Mouse (Mus musculus): ENCODE measurements at regions not wholly inside any gene's neighbourhood (a gene's known extent, or its start where the extent isn't known, plus 50 kb on each side); places are given as distances from the start of the nearest gene placed in this dataset.

DNA sequence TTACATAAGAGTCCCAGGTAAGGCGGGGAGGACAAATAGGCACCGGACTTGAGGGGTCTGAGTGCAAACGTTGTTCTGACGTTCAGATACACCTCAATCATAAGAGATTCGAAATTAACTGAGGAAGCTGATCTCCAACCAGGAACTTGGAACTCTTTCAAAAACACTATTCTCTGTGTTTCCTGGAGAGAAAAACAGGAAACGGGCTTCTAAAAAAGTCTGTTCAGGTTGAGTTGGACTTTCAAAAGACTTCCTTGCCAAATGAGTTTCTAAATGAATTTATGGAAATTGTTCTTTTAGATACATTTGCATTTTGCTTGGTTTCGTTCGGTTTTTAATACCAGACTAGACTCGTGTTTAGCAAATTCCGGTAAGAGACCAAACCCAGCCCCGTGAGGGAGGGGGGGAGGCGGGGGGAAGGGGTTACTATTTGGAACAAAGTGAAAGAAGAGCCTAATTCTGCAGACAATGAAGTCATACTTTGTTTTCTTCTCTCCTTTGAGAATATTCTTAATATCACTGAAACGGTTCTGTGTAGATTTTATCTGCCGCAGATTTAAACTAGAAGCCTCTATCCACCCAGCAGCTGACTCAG, 432.3 kb upstream of the Acvr2a start:
- no peak overlapping the region for H3K27ac ChIP-seq (ENCODE audit: low read depth, low read length)
- H3K4me1 ChIP-seq (replicated peaks; ENCODE audit: control insufficient read depth, insufficient read depth, low read length): no peaks in the 10 kb centered on the region
- no peak for DNase-seq (ENCODE audit: low spot score)
- H3K4me3 ChIP-seq (ENCODE audit: low read depth, low read length): no peak overlapping the region
- ATAC-seq (replicated peaks; ENCODE audit: low FRiP score): no peak
- H3K4me2 ChIP-seq: no peak overlapping the region
- 82% methylated on average over 14 of the region's 14 CpGs for WGBS
- no peak overlapping the region for H3K9ac ChIP-seq (ENCODE audit: low read depth, low read length)
- no peaks in the 10 kb centered on the region for H3K9me3 ChIP-seq (ENCODE audit: control insufficient read depth, low read length)
- no peaks in the 10 kb centered on the region for H3K36me3 ChIP-seq (ENCODE audit: control insufficient read depth, insufficient read depth, low read length)
- no peaks in the 10 kb centered on the region for H3K27me3 ChIP-seq (replicated peaks; ENCODE audit: control insufficient read depth, insufficient read depth, low read length)

DNA sequence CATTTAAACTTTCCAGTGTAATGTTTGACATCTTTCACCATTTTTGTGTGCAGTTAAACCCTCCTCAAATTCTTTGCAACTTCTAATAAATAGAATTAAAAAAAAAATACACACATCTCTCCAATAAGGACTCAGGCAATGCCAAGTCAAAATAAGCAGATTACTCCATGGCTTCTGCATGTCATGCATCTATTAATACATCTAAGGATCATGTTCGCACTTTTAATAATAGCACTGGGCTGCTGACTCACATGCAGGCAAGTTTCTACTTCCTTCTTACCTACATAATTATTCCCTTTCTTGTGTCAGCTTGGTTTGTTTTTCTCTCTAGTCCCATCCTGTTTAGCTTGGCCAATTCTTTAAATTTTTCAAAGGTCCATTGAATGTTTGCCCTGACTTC, 415.4 kb upstream of the Acvr2a start:
- H3K4me3 ChIP-seq (ENCODE audit: low read depth, low read length): no peak overlapping the region
- no peak overlapping the region for H3K4me2 ChIP-seq
- no peak overlapping the region for H3K27ac ChIP-seq (ENCODE audit: low read depth, low read length)
- H3K9ac ChIP-seq (ENCODE audit: low read depth, low read length): no peak overlapping the region
- no peaks in the 10 kb centered on the region; the same call in 1 of the 2 replicates for H3K4me1 ChIP-seq (replicated peaks; ENCODE audit: control insufficient read depth, insufficient read depth, low read length)
- WGBS: 80% methylated on average over 1 of the region's 1 CpGs
- H3K9me3 ChIP-seq (ENCODE audit: control insufficient read depth, low read length): no peaks in the 10 kb centered on the region
- DNase-seq (ENCODE audit: low spot score): no peak
- no peaks in the 10 kb centered on the region for H3K36me3 ChIP-seq (ENCODE audit: control insufficient read depth, insufficient read depth, low read length)
- ATAC-seq (replicated peaks; ENCODE audit: low FRiP score): no peak
- no peaks in the 10 kb centered on the region for H3K27me3 ChIP-seq (replicated peaks; ENCODE audit: control insufficient read depth, insufficient read depth, low read length)

DNA sequence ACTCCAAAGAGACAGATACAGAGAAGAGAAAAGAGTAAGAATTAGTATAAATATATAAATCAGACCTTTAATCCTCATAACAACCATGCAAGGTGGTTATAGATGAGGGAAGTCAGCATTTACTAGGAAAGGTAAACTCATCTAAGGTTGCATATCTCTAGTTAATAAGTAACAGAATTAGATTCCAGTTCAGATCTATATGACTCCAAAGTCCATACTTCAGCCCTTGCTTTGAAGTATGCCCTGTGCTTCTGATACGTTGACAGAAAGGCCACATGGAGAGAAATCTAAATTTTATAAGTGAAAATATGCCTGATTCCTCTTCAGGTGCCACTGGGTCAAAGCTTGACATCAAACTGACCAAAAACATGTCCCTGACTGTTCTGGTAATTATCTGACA, 414.7 kb upstream of the Acvr2a start:
- WGBS: 59% methylated on average over 1 of the region's 1 CpGs
- Histone ChIP-seq H3K4me2 (no peak overlapping the region), H3K27me3 (replicated peaks; ENCODE audit: control insufficient read depth, insufficient read depth, low read length) (no peaks in the 10 kb centered on the region), H3K9ac (ENCODE audit: low read depth, low read length) (no peak overlapping the region), H3K4me1 (replicated peaks; ENCODE audit: control insufficient read depth, insufficient read depth, low read length) (no peaks in the 10 kb centered on the region; the same call in 1 of the 2 replicates), H3K9me3 (ENCODE audit: control insufficient read depth, low read length) (no peaks in the 10 kb centered on the region), H3K4me3 (ENCODE audit: low read depth, low read length) (no peak overlapping the region), H3K27ac (ENCODE audit: low read depth, low read length) (no peak overlapping the region), H3K36me3 (ENCODE audit: control insufficient read depth, insufficient read depth, low read length) (no peaks in the 10 kb centered on the region)
- DNase-seq (ENCODE audit: low spot score) (no peak), ATAC-seq (replicated peaks; ENCODE audit: low FRiP score) (peak; percentile 74)

DNA sequence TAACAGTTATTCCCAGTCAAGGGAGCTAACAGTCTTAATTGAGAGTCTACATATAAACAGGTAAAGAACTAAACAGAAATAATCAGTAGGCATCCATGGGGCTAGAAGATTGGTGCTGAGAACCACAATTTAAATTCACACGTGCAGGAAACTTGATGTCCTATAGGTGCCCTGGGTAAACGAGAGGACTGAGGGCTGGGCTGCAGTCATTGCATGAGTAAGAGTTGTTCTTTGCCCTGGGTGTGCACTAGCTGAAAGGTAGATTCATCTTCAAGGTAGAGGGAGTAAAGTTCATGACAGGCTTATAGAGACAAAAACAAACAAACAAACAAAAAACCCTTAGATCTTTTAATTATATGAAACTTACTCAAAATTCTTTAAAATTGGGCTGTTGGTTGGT, 411.1 kb upstream of the Acvr2a start:
- Histone ChIP-seq H3K4me1 (replicated peaks; ENCODE audit: control insufficient read depth, insufficient read depth, low read length) (no peaks in the 10 kb centered on the region; the same call in 1 of the 2 replicates), H3K4me2 (no peak overlapping the region), H3K27me3 (replicated peaks; ENCODE audit: control insufficient read depth, insufficient read depth, low read length) (no peaks in the 10 kb centered on the region), H3K27ac (ENCODE audit: low read depth, low read length) (no peak overlapping the region), H3K9ac (ENCODE audit: low read depth, low read length) (no peak overlapping the region), H3K36me3 (ENCODE audit: control insufficient read depth, insufficient read depth, low read length) (no peaks in the 10 kb centered on the region), H3K9me3 (ENCODE audit: control insufficient read depth, low read length) (no peaks in the 10 kb centered on the region), H3K4me3 (ENCODE audit: low read depth, low read length) (no peak overlapping the region)
- ATAC-seq (replicated peaks; ENCODE audit: low FRiP score): no peak
- no peak for DNase-seq (ENCODE audit: low spot score)
- 65% methylated on average over 2 of the region's 2 CpGs for whole genome bisulfite sequencing

DNA sequence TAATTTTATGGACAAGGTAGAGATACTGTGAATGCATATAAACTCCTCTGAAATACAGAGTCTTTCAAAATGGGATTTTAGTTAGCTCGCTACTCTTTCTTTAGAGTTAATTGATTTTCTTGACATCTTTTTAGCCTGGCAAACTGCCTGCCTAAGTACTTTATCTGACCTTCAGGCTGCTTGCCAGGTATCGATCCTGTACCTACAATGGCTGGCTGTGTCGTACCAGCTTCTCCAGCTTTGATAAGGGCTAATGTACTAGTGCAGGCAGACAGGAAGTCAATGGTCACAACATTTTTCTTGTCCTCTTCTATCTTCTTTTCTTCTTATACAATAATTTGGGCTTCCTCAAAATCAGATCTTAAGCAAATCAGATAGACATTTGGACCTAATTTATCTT, 409.4 kb upstream of the Acvr2a start:
- Histone ChIP-seq H3K4me1 (replicated peaks; ENCODE audit: control insufficient read depth, insufficient read depth, low read length) (no peaks in the 10 kb centered on the region; the same call in 1 of the 2 replicates), H3K9me3 (ENCODE audit: control insufficient read depth, low read length) (no peaks in the 10 kb centered on the region), H3K4me2 (no peak overlapping the region), H3K4me3 (ENCODE audit: low read depth, low read length) (no peak overlapping the region), H3K27ac (ENCODE audit: low read depth, low read length) (no peak overlapping the region), H3K36me3 (ENCODE audit: control insufficient read depth, insufficient read depth, low read length) (no peaks in the 10 kb centered on the region), H3K27me3 (replicated peaks; ENCODE audit: control insufficient read depth, insufficient read depth, low read length) (no peaks in the 10 kb centered on the region), H3K9ac (ENCODE audit: low read depth, low read length) (no peak overlapping the region)
- WGBS: 55% methylated on average over 3 of the region's 3 CpGs
- no peak for DNase-seq (ENCODE audit: low spot score)
- no peak for ATAC-seq (replicated peaks; ENCODE audit: low FRiP score)

DNA sequence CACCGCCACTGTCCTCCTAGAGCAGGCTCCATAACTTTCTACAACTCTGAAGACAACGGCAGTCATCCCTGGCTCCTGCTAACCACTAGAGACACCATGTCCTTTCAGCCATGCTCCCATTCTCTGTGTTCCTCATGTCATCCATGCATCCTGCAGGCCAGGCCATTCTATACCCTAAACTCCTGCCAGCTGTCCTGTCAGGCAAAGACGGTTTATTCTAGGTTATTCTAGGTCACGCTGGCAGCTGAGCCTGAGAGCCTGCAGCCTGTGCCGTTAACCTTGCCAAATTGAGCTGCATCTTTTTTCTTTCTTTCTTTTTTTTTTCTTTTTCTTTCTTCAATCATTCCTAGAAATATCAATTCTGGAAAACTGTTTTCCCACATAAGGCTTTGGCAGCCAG, 406.0 kb upstream of the Acvr2a start:
- no peaks in the 10 kb centered on the region for H3K27me3 ChIP-seq (replicated peaks; ENCODE audit: control insufficient read depth, insufficient read depth, low read length)
- no peak overlapping the region for H3K9ac ChIP-seq (ENCODE audit: low read depth, low read length)
- no peaks in the 10 kb centered on the region for H3K9me3 ChIP-seq (ENCODE audit: control insufficient read depth, low read length)
- no peak for DNase-seq (ENCODE audit: low spot score)
- no peak overlapping the region for H3K4me2 ChIP-seq
- no peak for ATAC-seq (replicated peaks; ENCODE audit: low FRiP score)
- H3K36me3 ChIP-seq (ENCODE audit: control insufficient read depth, insufficient read depth, low read length): no peaks in the 10 kb centered on the region
- 87% methylated on average over 5 of the region's 5 CpGs for WGBS
- H3K4me1 ChIP-seq (replicated peaks; ENCODE audit: control insufficient read depth, insufficient read depth, low read length): no peaks in the 10 kb centered on the region
- H3K4me3 ChIP-seq (ENCODE audit: low read depth, low read length): no peak overlapping the region
- H3K27ac ChIP-seq (ENCODE audit: low read depth, low read length): no peak overlapping the region

DNA sequence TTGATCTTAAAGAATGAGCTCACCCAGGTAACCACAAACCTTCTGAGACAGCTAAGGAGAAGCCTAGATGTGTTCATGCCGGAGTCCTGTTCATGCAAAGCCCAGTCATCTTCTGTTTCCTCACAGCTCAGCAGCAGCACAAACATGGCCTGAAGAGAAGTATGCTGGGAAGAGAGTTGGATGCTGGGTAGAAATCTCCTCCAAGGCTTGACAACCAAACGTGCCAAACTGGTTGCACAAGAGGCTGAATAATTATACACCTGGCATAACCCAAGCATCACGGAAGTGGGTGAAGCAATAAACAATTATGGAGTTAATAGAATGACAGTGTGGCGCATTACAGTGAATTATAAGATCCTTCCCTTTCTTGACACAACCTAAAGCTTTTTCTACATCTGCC, 404.0 kb upstream of the Acvr2a start:
- Histone ChIP-seq H3K36me3 (ENCODE audit: control insufficient read depth, insufficient read depth, low read length) (no peaks in the 10 kb centered on the region), H3K4me2 (no peak overlapping the region), H3K9ac (ENCODE audit: low read depth, low read length) (no peak overlapping the region), H3K4me3 (ENCODE audit: low read depth, low read length) (no peak overlapping the region), H3K27me3 (replicated peaks; ENCODE audit: control insufficient read depth, insufficient read depth, low read length) (no peaks in the 10 kb centered on the region), H3K27ac (ENCODE audit: low read depth, low read length) (no peak overlapping the region), H3K4me1 (replicated peaks; ENCODE audit: control insufficient read depth, insufficient read depth, low read length) (no peaks in the 10 kb centered on the region), H3K9me3 (ENCODE audit: control insufficient read depth, low read length) (no peaks in the 10 kb centered on the region)
- 78% methylated on average over 4 of the region's 4 CpGs for WGBS
- no peak for ATAC-seq (replicated peaks; ENCODE audit: low FRiP score)
- no peak for DNase-seq (ENCODE audit: low spot score)

DNA sequence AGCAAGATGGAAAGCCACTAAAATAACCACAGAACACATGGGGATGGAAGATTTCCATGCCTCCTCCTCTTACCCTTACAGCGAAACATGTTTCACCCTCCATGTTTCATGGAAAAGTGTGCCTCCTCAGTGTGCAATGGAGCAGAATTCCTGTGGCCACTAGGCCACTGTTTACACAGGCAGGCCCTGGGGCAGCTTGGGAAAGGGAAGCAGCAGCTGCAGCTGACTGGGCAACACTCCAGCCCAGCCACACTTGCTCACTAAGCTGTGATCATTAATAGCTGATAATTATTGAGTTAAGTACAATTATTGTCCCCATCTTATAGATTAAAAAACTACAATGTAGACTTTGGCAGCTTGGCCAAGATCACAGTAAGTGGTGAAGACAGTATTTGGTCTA, 402.5 kb upstream of the Acvr2a start:
- Histone ChIP-seq H3K27me3 (replicated peaks; ENCODE audit: control insufficient read depth, insufficient read depth, low read length) (no peaks in the 10 kb centered on the region), H3K27ac (ENCODE audit: low read depth, low read length) (no peak overlapping the region), H3K4me3 (ENCODE audit: low read depth, low read length) (no peak overlapping the region), H3K36me3 (ENCODE audit: control insufficient read depth, insufficient read depth, low read length) (no peaks in the 10 kb centered on the region), H3K9me3 (ENCODE audit: control insufficient read depth, low read length) (no peaks in the 10 kb centered on the region), H3K4me2 (no peak overlapping the region), H3K4me1 (replicated peaks; ENCODE audit: control insufficient read depth, insufficient read depth, low read length) (no peaks in the 10 kb centered on the region), H3K9ac (ENCODE audit: low read depth, low read length) (no peak overlapping the region)
- ATAC-seq (replicated peaks; ENCODE audit: low FRiP score) (no peak), DNase-seq (ENCODE audit: low spot score) (no peak)
- WGBS: 100% methylated on average over 1 of the region's 1 CpGs

DNA sequence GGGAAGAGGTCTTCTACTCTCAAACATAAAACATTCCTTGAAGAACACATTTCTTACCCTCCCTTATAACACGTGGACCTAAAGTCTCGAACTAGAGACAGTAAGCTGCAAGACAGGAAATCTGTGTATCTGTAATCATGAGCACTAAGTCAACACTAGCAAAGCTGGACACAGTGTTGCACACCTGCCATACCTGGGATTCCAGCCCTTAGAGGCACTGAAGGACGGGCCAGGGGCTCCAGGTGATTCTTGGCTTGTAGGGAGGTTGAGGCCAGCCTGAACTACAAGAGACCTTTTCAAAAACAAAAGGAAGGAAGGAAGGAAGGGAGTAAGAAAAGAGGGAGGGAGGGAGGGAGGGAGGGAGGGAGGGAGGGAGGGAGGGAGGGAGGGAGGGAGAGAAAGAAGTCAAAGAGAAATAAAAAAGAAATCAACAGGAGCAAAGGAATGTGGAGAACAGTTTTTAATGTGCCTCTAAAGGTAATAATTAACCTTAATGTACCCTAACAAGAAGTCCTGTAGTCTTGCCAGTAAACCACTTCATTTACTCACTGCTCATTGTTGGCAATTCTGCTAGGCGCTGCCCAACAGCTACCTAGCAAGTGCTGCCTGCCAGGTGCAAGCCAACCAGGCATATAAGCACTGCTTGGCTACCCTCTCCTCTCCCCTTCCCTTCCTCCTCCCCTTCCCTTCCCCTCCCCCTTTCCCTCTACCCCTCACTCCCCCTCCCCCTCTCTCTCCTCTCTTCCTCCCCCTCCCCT, 401.0 kb upstream of the Acvr2a start:
- WGBS: 61% methylated on average over 4 of the region's 4 CpGs
- no peaks in the 10 kb centered on the region for H3K4me1 ChIP-seq (replicated peaks; ENCODE audit: control insufficient read depth, insufficient read depth, low read length)
- H3K27ac ChIP-seq (ENCODE audit: low read depth, low read length): no peak overlapping the region
- no peaks in the 10 kb centered on the region for H3K27me3 ChIP-seq (replicated peaks; ENCODE audit: control insufficient read depth, insufficient read depth, low read length)
- H3K9me3 ChIP-seq (ENCODE audit: control insufficient read depth, low read length): no peaks in the 10 kb centered on the region
- no peak overlapping the region for H3K9ac ChIP-seq (ENCODE audit: low read depth, low read length)
- no peak for ATAC-seq (replicated peaks; ENCODE audit: low FRiP score)
- DNase-seq (ENCODE audit: low spot score): no peak
- no peak overlapping the region for H3K4me3 ChIP-seq (ENCODE audit: low read depth, low read length)
- no peaks in the 10 kb centered on the region for H3K36me3 ChIP-seq (ENCODE audit: control insufficient read depth, insufficient read depth, low read length)
- no peak overlapping the region for H3K4me2 ChIP-seq
